Mouse (Mus musculus) lung, postnatal 10 days (tissue): ENCODE measurements at regions not wholly inside any gene's neighbourhood (a gene's known extent, or its start where the extent isn't known, plus 50 kb on each side); places are given as distances from the start of the nearest gene placed in this dataset.

ENCODE experiments used
- DNase-seq: peaks from one replicate; pipeline ENCODE4 v3.0.0; 2021

GRCm38 (mm10) chr13:71108175-71108574, 266.6 kb upstream of the Adamts16 start:
- peak; percentile 19 for DNase-seq

GRCm38 (mm10) chr13:71105229-71105838, 263.7 kb upstream of the Adamts16 start:
- DNase-seq: peak; percentile 64

GRCm38 (mm10) chr13:71104419-71105228, 263.0 kb upstream of the Adamts16 start:
- DNase-seq: no peak

GRCm38 (mm10) chr13:71084301-71084700, 242.7 kb upstream of the Adamts16 start:
- no peak for DNase-seq

- DNase-seq: no peak
These were observed 234.3 kb upstream of the Adamts16 start for GRCm38 (mm10) chr13:71075916-71076315.

- DNase-seq: no peak
These were observed 232.4 kb upstream of the Adamts16 start for GRCm38 (mm10) chr13:71074012-71074411.

GRCm38 (mm10) chr13:71068757-71069201, 227.2 kb upstream of the Adamts16 start:
- no peak for DNase-seq

- DNase-seq: no peak
These were observed 226.4 kb upstream of the Adamts16 start for GRCm38 (mm10) chr13:71068011-71068410.

GRCm38 (mm10) chr13:71065568-71065967, 224.0 kb upstream of the Adamts16 start:
- no peak for DNase-seq

GRCm38 (mm10) chr13:71064590-71065307, 223.1 kb upstream of the Adamts16 start:
- no peak for DNase-seq

- DNase-seq: no peak
These were observed 212.0 kb upstream of the Adamts16 start for GRCm38 (mm10) chr13:71053361-71054264.

- DNase-seq: no peak
These were observed 209.0 kb upstream of the Adamts16 start for GRCm38 (mm10) chr13:71050646-71051045.

- no peak for DNase-seq
These were observed 194.4 kb upstream of the Adamts16 start for GRCm38 (mm10) chr13:71036000-71036399.

GRCm38 (mm10) chr13:71034926-71035687, 193.5 kb upstream of the Adamts16 start:
- no peak for DNase-seq

GRCm38 (mm10) chr13:71008216-71008615, 166.6 kb upstream of the Adamts16 start:
- peak; percentile 12 for DNase-seq

GRCm38 (mm10) chr13:71006117-71006516, 164.5 kb upstream of the Adamts16 start:
- DNase-seq: peak; percentile 39

- no peak for DNase-seq
These were observed 161.9 kb upstream of the Adamts16 start for GRCm38 (mm10) chr13:71003517-71003916.

- peak; percentile 61 for DNase-seq
These were observed 159.7 kb upstream of the Adamts16 start for GRCm38 (mm10) chr13:71001278-71001677.

- DNase-seq: no peak
These were observed 158.9 kb upstream of the Adamts16 start for GRCm38 (mm10) chr13:71000422-71001008.

GRCm38 (mm10) chr13:70993522-70993921, 151.9 kb upstream of the Adamts16 start:
- DNase-seq: no peak

GRCm38 (mm10) chr13:70989999-70990645, 148.5 kb upstream of the Adamts16 start:
- DNase-seq: no peak
